Mouse (Mus musculus) liver, adult 2 months (tissue): ENCODE measurements at regions not wholly inside any gene's neighbourhood (a gene's known extent, or its start where the extent isn't known, plus 50 kb on each side); places are given as distances from the start of the nearest gene placed in this dataset.

Experiments used
- DNase-seq: peaks from one replicate; pipeline ENCODE4 v3.0.0-alpha.2; 2011; ENCODE audit warnings: low read depth, low spot score; ENCODE audit errors: extremely low read depth
- H3K27ac ChIP-seq: fragments of 200-500 bp; replicated peaks from 2 replicates; pipeline ENCODE4 v1.5.1; 2012; ENCODE audit warnings: low read depth, mild to moderate bottlenecking, control low read depth, inconsistent platforms, low read length; ENCODE audit not compliant: insufficient read depth
- H3K27me3 ChIP-seq: fragments of 200-500 bp; 2 replicates; pipeline ENCODE4 v1.6.1; 2012; ENCODE audit warnings: mild to moderate bottlenecking, moderate library complexity, low read length, inconsistent platforms; ENCODE audit not compliant: control insufficient read depth, insufficient read depth
- H3K36me3 ChIP-seq: fragments of 200-500 bp; 2 replicates; pipeline ENCODE4 v1.6.1; 2012; ENCODE audit warnings: low read length, inconsistent platforms; ENCODE audit not compliant: control insufficient read depth, insufficient read depth
- H3K4me1 ChIP-seq: fragments of 200-500 bp; 2 replicates; pipeline ENCODE4 v1.6.1; 2011; ENCODE audit warnings: low read length; ENCODE audit not compliant: control insufficient read depth, insufficient read depth
- H3K4me3 ChIP-seq: fragments of 200-500 bp; 2 replicates; pipeline ENCODE4 v1.5.1; 2011; ENCODE audit warnings: low read depth, mild to moderate bottlenecking, control low read depth, low read length, moderate library complexity; ENCODE audit not compliant: insufficient read depth
- H3K79me2 ChIP-seq: fragments of 200-500 bp; 2 replicates; pipeline ENCODE4 v1.6.1; 2012; ENCODE audit warnings: inconsistent platforms, mild to moderate bottlenecking, low read length, moderate library complexity; ENCODE audit not compliant: control insufficient read depth, insufficient read depth
- H3K9ac ChIP-seq: fragments of 200-500 bp; 2 replicates; pipeline ENCODE4 v1.6.1; 2012; ENCODE audit warnings: low read depth, mild to moderate bottlenecking, control low read depth, inconsistent platforms, low read length
- CTCF ChIP-seq: fragments of 200-500 bp; IDR thresholded peaks from 2 replicates; pipeline ENCODE4 v1.5.1; 2011; ENCODE audit warnings: low read depth, low read length, control low read depth
- POLR2A ChIP-seq: fragments of 200-500 bp; IDR thresholded peaks from 2 replicates; pipeline ENCODE4 v1.6.1; 2011; ENCODE audit warnings: low read length, control low read depth; ENCODE audit not compliant: insufficient read depth; ENCODE audit errors: extremely low read depth
- WGBS: fragments of 180-500 bp; shearing (Covaris S2); methylation state at CpG from one replicate; pipeline ENCODE4 v1.1.7; 2018; 5-methylcytosine and 5-hydroxymethylcytosine counted together

DNA sequence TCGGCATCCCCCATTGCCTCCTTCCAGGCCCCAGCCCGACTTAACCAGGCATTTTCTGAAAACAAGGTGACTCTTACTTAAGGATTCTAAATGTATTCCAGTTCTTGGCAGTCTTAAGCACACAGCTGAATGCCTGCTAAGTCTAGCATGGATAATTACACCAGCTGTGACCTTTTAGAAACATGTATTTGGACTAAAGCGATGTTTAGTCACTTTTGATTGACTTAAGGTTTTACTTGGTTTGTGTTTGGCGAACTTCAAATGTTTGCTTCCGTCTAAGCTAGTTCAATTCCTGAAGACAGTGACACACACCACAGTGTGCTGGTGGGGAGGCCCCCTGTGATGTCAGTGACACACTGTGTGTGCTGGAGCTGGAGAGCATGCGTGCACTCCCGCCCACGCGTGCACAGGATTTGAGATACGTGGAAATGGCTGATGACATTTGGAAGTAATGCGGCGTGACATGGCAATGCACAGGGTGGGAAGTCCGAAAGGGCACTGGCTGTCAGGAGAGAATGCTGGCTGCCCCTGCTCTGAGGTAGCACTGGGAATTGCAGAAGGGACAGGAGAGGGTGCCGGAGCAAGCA is 179.0 kb upstream of the Cdh13 start:
- TF ChIP-seq CTCF, result no peak
- TF ChIP-seq POLR2A, result no peak
- Histone ChIP-seq H3K9ac (no peak overlapping the region), H3K27me3 (no peaks in the 10 kb centered on the region), H3K4me1 (no peaks in the 10 kb centered on the region), H3K27ac (no peak overlapping the region), H3K36me3 (no peaks in the 10 kb centered on the region), H3K79me2 (no peaks in the 10 kb centered on the region), H3K4me3 (no peak overlapping the region)
- 78% methylated on average over 14 of the region's 14 CpGs for WGBS
- no peak for DNase-seq

DNA sequence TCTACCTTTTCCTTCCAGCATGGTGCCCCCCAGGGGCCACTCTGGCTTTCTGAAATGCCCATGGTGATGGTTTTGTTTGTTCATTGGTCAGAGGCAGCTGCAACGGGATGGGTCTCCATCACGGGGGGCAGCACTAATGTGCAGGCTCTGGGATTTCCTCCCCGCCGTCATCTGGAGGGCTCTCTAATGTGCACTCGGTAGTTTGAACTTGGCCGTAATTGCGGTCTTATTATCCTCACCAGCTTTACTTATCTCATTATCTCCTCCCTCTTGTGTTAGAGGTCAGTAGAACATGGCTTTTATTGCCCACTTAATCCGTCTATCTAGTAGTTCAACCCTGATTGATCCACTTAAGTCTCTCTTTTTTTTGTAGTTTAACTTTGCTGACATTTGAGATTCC is 182.2 kb upstream of the Cdh13 start:
- H3K79me2 ChIP-seq, result no peaks in the 10 kb centered on the region
- no peaks in the 10 kb centered on the region for H3K36me3 ChIP-seq
- no peaks in the 10 kb centered on the region for H3K4me1 ChIP-seq
- no peak overlapping the region for H3K27ac ChIP-seq
- TF ChIP-seq POLR2A (no peak), CTCF (no peak)
- H3K9ac ChIP-seq, result no peak overlapping the region
- H3K4me3 ChIP-seq, result no peak overlapping the region
- no peaks in the 10 kb centered on the region for H3K27me3 ChIP-seq
- WGBS, result 76% methylated on average over 8 of the region's 8 CpGs
- DNase-seq, result no peak

DNA sequence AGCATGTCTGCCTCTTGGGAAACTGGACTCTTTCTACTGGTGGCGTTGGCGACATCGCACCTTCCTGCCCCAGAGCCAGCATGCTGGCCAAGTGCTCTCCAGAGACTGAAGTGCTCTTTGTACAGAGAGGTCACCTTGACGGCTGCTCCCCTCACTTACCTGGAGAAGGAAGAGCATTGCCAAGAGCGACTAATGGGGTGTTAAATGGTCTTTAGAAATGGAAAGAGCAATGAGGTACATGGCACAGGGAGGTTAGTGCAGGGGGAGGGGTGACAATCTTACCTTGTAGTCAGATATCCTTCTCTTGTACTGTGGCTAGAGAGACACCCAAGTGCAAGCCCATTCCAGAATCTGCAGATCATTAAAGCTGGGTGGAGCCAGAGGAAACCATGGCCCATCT is 220.8 kb upstream of the Cdh13 start:
- DNase-seq, result no peak
- H3K36me3 ChIP-seq, result no peaks in the 10 kb centered on the region
- no peaks in the 10 kb centered on the region for H3K79me2 ChIP-seq
- WGBS, result 74% methylated on average over 5 of the region's 5 CpGs
- H3K9ac ChIP-seq, result no peak overlapping the region
- no peak overlapping the region for H3K4me3 ChIP-seq
- TF ChIP-seq CTCF (no peak), POLR2A (no peak)
- H3K27ac ChIP-seq, result no peak overlapping the region
- H3K4me1 ChIP-seq, result no peaks in the 10 kb centered on the region
- no peaks in the 10 kb centered on the region for H3K27me3 ChIP-seq

DNA sequence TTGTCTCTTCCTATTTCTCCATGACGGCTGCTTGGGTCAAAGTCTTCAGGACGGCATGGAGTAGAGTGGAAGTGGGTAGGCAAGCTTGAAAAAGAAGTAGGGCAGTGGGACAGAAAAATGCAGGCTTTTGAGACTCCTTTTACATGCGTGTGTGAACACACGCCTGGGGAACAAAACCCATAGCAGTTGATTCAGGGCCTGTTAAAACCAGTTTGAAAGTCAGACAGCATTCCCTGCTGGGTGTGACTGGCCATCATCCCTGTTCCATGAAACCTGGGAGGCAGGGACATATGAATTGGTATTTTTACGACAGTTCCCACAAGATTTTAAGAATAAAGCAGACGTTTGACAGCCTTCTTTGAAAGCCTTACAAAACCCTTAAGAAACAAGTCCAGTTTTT is 226.8 kb upstream of the Cdh13 start:
- Histone ChIP-seq H3K36me3 (no peaks in the 10 kb centered on the region), H3K27me3 (no peaks in the 10 kb centered on the region), H3K4me3 (no peak overlapping the region), H3K9ac (no peak overlapping the region), H3K79me2 (no peaks in the 10 kb centered on the region), H3K4me1 (no peaks in the 10 kb centered on the region), H3K27ac (no peak overlapping the region)
- TF ChIP-seq POLR2A (no peak), CTCF (no peak)
- DNase-seq, result no peak
- WGBS, result 87% methylated on average over 6 of the region's 6 CpGs

DNA sequence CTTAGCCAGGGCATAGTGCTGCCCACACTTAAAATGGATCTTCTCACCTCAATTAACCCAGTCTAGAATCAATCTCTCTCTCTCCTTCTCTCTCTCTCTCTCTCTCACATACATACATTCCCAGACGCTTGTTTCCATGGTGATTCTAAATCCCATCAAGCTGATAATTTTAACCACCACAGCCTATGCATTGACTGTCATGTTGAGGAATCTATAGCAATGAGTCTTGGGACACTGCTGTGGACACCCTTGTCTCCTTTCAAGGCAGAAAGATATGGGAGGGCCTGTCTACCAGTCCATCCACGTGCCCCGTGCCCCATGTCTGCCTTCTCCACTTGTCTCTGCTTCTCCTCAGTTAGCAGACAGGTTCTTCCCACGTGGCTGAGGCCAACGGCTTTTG is 228.0 kb upstream of the Cdh13 start:
- H3K4me3 ChIP-seq, result no peak overlapping the region
- 80% methylated on average over 5 of the region's 5 CpGs for WGBS
- H3K27ac ChIP-seq, result no peak overlapping the region
- H3K4me1 ChIP-seq, result no peaks in the 10 kb centered on the region
- no peaks in the 10 kb centered on the region for H3K36me3 ChIP-seq
- DNase-seq, result no peak
- H3K27me3 ChIP-seq, result no peaks in the 10 kb centered on the region
- TF ChIP-seq CTCF, result no peak
- no peak for TF ChIP-seq POLR2A
- no peak overlapping the region for H3K9ac ChIP-seq
- no peaks in the 10 kb centered on the region for H3K79me2 ChIP-seq

DNA sequence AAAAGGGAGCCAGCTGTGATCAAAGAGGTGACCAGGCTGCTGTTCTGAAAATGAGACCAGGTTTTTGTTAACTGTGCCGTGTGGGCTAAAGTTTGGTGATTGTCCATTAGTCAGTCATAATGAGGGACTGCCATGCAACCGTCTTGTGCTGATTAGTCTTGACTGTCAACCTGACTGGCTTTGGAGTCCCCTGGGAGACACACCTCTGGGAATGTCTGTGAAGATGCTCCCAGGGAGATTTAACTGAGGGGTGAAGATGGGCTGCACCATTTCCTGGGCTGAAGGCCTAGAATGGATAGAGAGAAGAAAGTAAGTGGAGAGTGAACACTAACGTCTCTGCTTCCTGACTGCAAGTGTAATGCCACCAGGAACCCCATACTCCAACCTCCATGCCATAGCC is 233.1 kb upstream of the Cdh13 start:
- no peak overlapping the region for H3K27ac ChIP-seq
- H3K36me3 ChIP-seq, result no peaks in the 10 kb centered on the region
- no peak overlapping the region for H3K9ac ChIP-seq
- 88% methylated on average over 3 of the region's 3 CpGs for WGBS
- DNase-seq, result no peak
- TF ChIP-seq CTCF (no peak), POLR2A (no peak)
- no peak overlapping the region for H3K4me3 ChIP-seq
- no peaks in the 10 kb centered on the region for H3K79me2 ChIP-seq
- H3K4me1 ChIP-seq, result no peaks in the 10 kb centered on the region
- no peaks in the 10 kb centered on the region for H3K27me3 ChIP-seq
